Mouse (Mus musculus) regulatory T cell (primary cell): Measurements from ENCODE around the gene Acox1.

Experiments
- in situ Hi-C: fragments of 300-600 bp; cut with MboI, MseI; formaldehyde crosslinking; loops from one replicate; pipeline ENCODE4 v1.15.1; 2025; ENCODE audit warnings: high pct_unique_total_duplicates

Gene Acox1

DNA sequence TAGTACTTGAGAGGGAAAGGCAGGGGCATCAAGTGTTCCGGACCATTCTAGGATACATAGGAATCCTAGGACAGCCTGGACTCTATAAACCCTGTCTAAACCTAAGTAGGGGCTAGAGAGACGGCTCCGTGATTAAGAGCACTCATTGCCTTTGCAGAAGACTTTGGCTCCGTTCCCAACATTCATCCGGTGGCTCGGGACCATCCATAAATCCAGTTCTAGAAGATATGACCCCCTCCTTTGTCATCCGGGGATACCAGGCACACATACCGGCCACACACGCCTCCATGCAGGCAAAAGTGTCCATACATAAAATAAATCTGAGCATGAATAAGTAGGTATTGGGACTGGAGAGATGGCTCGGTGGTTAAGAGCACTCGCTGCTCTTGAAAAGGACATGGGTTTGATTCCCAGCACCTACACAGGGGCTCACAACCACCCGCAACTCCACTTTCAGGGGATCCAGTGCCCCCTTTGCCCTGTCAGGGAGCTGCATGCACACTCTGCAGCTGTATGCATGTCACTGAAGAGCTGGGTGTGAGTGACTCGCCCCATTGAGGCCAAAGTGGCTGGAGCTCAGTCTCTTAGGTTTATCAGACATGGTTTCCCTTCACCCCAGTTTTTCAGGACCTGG, 15.1 kb upstream of the Acox1 start:
- in situ Hi-C loops: loop anchor here (10.0 kb wide), 1 partner anchor 59 kb away; no protein-coding TSS in a partner anchor

DNA sequence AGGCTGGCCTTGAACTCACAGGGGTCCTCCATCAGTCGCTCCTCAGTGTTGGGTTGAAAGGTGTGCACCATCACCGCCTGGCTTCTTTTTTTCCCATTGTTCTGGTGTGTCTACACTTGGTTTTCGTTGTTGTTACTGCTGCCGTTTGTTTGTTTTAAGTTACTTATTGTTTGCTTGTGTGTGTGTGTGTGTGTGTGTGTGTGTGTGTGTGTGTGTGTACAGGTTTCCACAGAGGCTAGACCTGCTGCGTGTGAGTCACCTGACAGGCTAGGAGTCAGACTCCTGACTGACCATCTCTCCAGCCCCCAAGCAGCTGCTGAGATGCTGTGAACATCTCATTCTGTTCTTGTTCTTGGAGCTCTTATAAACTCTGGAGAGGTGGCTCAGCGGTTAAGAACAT, 14.0 kb upstream of the Acox1 start:
- in situ Hi-C loops: loop anchor here (10.0 kb wide), 1 partner anchor 58 kb away; no protein-coding TSS in a partner anchor

GRCm38 (mm10) chr11:116210696-116211095, 11.9 kb upstream of the Acox1 start:
- in situ Hi-C loops: loop anchor here (10.0 kb wide), 1 partner anchor 56 kb away; no protein-coding TSS in a partner anchor

- in situ Hi-C loops: no loop called here
Measured at GRCm38 (mm10) chr11:116209257-116209656, 10.4 kb upstream of the Acox1 start.

GRCm38 (mm10) chr11:116208660-116209059, 9.8 kb upstream of the Acox1 start:
- in situ Hi-C loops: no loop called here

GRCm38 (mm10) chr11:116206678-116207077, 7.8 kb upstream of the Acox1 start:
- in situ Hi-C loops: no loop called here

DNA sequence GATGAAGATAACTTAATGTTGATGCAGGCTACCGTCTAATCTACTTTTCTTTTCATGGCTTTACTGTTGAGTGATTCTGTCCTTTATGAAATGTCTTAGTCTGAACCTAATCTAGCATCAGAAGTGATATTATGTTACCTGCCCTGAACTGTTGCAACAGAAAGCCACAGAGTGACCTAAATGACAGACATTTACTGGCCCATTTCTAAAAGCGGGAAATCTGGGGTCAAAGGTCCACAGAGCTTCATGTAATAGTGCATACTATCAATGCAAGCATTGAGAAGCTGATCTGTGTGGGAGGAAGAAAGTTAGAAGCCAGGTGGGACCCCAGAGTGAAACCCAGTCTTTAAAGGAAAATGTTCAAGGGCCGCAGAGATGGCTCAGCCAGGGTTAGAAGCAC, 4.3 kb upstream of the Acox1 start:
- in situ Hi-C loops: no loop called here

- in situ Hi-C loops: no loop called here
Measured at GRCm38 (mm10) chr11:116201151-116201550, 2.3 kb upstream of the Acox1 start.

GRCm38 (mm10) chr11:116198132-116198531, 713 bp downstream of the Acox1 start:
- in situ Hi-C loops: no loop called here

DNA sequence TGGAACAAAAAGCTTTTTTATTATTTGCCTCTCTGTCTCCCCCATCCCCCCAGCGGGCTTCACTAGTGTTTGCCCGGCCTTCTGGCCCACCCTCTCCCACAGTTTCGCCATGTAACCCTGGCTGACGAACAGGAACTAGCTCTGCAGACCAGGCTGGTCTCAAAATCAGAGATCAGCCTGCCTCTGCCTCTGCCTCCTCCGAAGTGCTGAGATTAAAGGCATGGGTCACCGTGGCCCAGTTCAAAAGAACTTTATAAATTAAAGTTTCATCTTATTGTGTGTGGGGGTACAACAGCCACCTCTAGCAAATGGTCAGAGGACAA, 1.3 kb downstream of the Acox1 start:
- in situ Hi-C loops: no loop called here

- in situ Hi-C loops: no loop called here
Measured at GRCm38 (mm10) chr11:116196866-116197583, 1.8 kb downstream of the Acox1 start.

DNA sequence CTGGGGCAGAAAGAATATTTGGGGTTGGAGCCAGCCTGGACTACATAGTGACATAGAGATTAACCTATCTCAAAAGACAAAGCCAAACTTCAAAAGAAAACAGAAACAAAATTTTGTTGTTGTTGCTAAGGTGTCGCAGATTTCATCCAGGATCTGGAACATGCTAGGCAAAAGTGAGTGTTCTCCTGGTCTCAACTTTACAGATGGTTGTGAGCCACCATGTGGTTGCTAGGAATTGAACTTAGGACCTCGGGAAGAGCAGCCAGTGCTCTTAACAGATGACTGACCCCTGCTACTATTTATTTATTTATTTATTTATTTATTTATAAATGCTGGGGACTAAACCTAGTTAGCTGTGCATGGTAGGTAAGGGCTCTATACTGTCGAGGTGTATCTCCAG, 2.5 kb downstream of the Acox1 start:
- in situ Hi-C loops: no loop called here

- in situ Hi-C loops: no loop called here
Measured at GRCm38 (mm10) chr11:116195252-116195651, 3.6 kb downstream of the Acox1 start.

GRCm38 (mm10) chr11:116194619-116195018, 4.2 kb downstream of the Acox1 start:
- in situ Hi-C loops: no loop called here

DNA sequence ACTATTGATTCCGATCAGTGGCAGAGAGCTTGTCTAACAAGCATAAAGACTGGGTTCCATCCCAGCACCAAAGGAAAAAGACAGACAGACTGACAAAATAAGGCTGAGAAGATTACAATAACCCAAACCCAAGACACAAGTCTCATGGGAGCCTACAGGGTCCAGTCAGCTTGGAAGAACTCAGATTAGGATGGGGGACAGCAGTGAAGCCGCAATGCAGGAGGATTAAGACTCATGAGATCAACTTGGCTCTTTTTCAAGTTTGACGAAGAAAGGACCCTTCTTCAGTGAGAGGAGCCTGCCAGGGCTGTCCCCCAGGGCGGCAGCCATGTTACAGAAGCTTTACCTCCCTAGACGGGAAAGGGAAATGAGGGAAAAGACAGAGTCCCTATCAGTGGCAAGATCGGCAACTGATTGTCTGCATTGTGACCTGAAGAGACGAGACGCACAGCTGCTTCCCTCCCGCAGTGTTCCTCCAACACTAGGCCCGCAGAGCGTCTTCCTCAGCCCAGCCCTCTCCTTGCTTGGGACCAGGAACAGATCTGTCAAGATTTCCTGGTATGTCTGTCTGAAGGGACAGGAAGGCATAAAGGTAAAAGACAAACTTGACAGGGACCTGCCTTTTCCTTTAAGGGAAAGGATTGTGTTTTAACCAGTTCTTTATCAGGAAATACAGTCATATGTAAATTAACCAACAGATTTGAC, 11.5 kb downstream of the Acox1 start:
- in situ Hi-C loops: no loop called here

- in situ Hi-C loops: no loop called here
Measured at GRCm38 (mm10) chr11:116186360-116186759, 12.5 kb downstream of the Acox1 start.

- in situ Hi-C loops: no loop called here
Measured at GRCm38 (mm10) chr11:116185836-116186235, 13.0 kb downstream of the Acox1 start.

GRCm38 (mm10) chr11:116178411-116179121, 20.3 kb downstream of the Acox1 start:
- in situ Hi-C loops: loop anchor here (5.0 kb wide), 1 partner anchor 956 kb away; no protein-coding TSS in a partner anchor

GRCm38 (mm10) chr11:116176010-116176409, 22.8 kb downstream of the Acox1 start:
- in situ Hi-C loops: loop anchor here (5.0 kb wide), 1 partner anchor 954 kb away; no protein-coding TSS in a partner anchor

- in situ Hi-C loops: loop anchor here (5.0 kb wide), 1 partner anchor 953 kb away; no protein-coding TSS in a partner anchor
Measured at GRCm38 (mm10) chr11:116174775-116175448, 23.9 kb downstream of the Acox1 start.

DNA sequence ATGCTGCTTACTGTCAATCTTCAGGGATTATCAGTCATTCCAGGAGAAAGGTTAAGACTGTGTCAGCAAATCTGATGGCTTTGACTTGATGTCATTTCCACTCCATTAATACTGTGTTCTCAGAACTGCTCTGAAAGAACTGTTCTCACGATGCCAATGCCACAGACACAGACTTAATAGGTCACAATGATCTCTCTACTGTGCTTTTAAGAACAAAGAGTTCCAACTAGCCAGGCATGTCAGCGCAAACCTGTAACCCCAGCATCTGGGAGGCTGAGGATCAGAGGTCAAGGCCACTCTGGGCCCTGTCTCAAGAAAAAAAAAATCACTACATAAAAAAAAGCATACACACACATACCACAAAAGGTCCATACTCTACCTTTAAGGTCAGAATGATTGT, 26.9 kb downstream of the Acox1 start:
- in situ Hi-C loops: no loop called here
